Mouse (Mus musculus) urinary bladder, postnatal 36 days (tissue): ENCODE results near the gene Pcsk5.
"Not testable (repeated sequence)": the region's sequence is repeated elsewhere in the genome, so short reads cannot be mapped to it uniquely, and the experiment has no call there.

Experiments
- DNase-seq, 2 experiments: peaks; one replicate each; pipeline ENCODE4 v3.0.0; 2022; ENCODE audit warnings: low spot score in 2 of 2, mixed read lengths in 1 of 2

Gene Pcsk5

GRCm38 (mm10) chr19:17476021-17476420 lies 361.4 kb downstream of the Pcsk5 start:
- DNase-seq, result no peak

GRCm38 (mm10) chr19:17473138-17473537 lies 364.3 kb downstream of the Pcsk5 start:
- not testable (repeated sequence) for DNase-seq

GRCm38 (mm10) chr19:17471861-17472260 lies 365.6 kb downstream of the Pcsk5 start:
- no peak for DNase-seq

- DNase-seq, result no peak
These were observed 366.2 kb downstream of the Pcsk5 start for GRCm38 (mm10) chr19:17471196-17471595.

- peak in 1 of 2 experiments; percentile 12 for DNase-seq
These were observed 369.7 kb downstream of the Pcsk5 start for GRCm38 (mm10) chr19:17467556-17468211.

- no peak for DNase-seq
These were observed 385.4 kb downstream of the Pcsk5 start for GRCm38 (mm10) chr19:17452001-17452400.

GRCm38 (mm10) chr19:17443581-17443980 lies 393.9 kb downstream of the Pcsk5 start:
- no peak for DNase-seq

- DNase-seq, result no peak
These were observed 397.8 kb downstream of the Pcsk5 start for GRCm38 (mm10) chr19:17439476-17440189.

- DNase-seq, result no peak
These were observed 400.8 kb downstream of the Pcsk5 start for GRCm38 (mm10) chr19:17436651-17437050.

- DNase-seq, result no peak
These were observed 408.9 kb downstream of the Pcsk5 start for GRCm38 (mm10) chr19:17428561-17428914.

- no peak for DNase-seq
These were observed 409.4 kb downstream of the Pcsk5 start for GRCm38 (mm10) chr19:17427824-17428560.

GRCm38 (mm10) chr19:17423306-17423705 lies 414.1 kb downstream of the Pcsk5 start:
- no peak for DNase-seq

- DNase-seq, result no peak
These were observed 419.6 kb downstream of the Pcsk5 start for GRCm38 (mm10) chr19:17417855-17418254.

GRCm38 (mm10) chr19:17412915-17413459 lies 424.4 kb downstream of the Pcsk5 start:
- DNase-seq, result no peak

GRCm38 (mm10) chr19:17410465-17411065 lies 426.9 kb downstream of the Pcsk5 start:
- DNase-seq, result no peak

GRCm38 (mm10) chr19:17409351-17409750 lies 428.1 kb downstream of the Pcsk5 start:
- no peak for DNase-seq

- no peak for DNase-seq
These were observed 428.8 kb downstream of the Pcsk5 start for GRCm38 (mm10) chr19:17408591-17408990.

- no peak for DNase-seq
These were observed 430.6 kb downstream of the Pcsk5 start for GRCm38 (mm10) chr19:17406823-17407222.

GRCm38 (mm10) chr19:17403175-17403574 lies 434.3 kb downstream of the Pcsk5 start:
- no peak for DNase-seq

- DNase-seq, result no peak
These were observed 436.9 kb downstream of the Pcsk5 start for GRCm38 (mm10) chr19:17400571-17400970.

GRCm38 (mm10) chr19:17399965-17400364 lies 437.5 kb downstream of the Pcsk5 start:
- DNase-seq, result no peak

- DNase-seq, result no peak
These were observed 439.5 kb downstream of the Pcsk5 start for GRCm38 (mm10) chr19:17397922-17398321.
